Mouse (Mus musculus) heart, postnatal 0 days (tissue): ENCODE data around the gene Atp2b4.

Experiments used
- CTCF ChIP-seq: IDR thresholded peaks from 2 replicates; pipeline ENCODE4 v1.5.1; 2016; ENCODE audit warnings: antibody characterized with exemption, control low read depth, low read depth
- EP300 ChIP-seq: IDR thresholded peaks from 2 replicates; pipeline ENCODE4 v1.6.1; 2016; ENCODE audit warnings: antibody characterized with exemption, low read depth

DNA sequence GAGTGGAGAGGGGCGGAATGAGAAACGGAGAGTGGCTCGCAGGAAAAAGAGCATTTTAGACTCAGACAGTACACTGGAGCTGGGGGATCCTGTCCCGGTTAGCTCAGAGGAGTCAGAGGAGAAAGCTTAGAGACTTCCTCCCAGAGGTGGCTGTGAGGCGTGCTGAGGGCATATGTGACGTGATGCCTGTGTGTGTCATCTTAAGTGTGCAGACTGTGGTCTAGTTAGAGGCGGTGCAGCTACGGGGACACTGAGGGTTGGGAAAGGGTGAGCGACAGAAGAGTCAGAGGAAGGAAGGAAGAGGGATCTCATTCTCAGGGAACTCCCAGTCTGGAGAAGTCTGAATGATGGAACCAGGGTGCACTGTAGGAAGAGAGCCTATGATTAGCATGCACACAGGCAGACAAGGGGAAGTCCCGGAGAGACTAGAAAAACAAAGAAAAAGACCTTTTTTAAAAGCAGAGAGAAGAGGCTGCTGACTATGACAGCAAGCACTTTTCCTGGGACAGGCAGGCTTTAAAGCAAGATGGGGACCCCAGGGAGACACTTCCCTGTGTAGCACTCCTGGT is 28.9 kb downstream of the Atp2b4 start:
- TF ChIP-seq CTCF (no peak), EP300 (no peak)
